Mouse (Mus musculus) sigmoid colon, adult 10 weeks (tissue): ENCODE data around the gene Klhl11. TPM values are rescaled to one million over a fixed set of nuclear protein-coding genes. Genes with fewer than 3 reads are reported as not detected.

ENCODE experiments used
- polyA plus RNA-seq: library from polyadenylated mRNA; stranded (reverse); fragments of 350-450 nt; fragmentation: Illumina TruSeq; extraction: RNeasy Lipid Tissue Mini Kit (QIAGEN cat#74804); gene quantifications from one replicate; pipeline ENCODE4 v1.2.3, GENCODE M21; 2014; ENCODE audit warnings: low read depth, low replicate concordance

The Klhl11 gene
- polyA plus RNA-seq, result 5.7 TPM

GRCm38 (mm10) chr11:100472197-100472934, at the start of gene Klhl11:
Klhl11 (minus strand) TSS chr11:100472741.

GRCm38 (mm10) chr11:100441797-100442196, 30.7 kb downstream of the Klhl11 start, which contains the start of the genes Nt5c3b and Klhl10:
Nt5c3b (minus strand) TSS chr11:100441808.
Klhl10 (plus strand) TSS chr11:100441917.

GRCm38 (mm10) chr11:100414914-100415822, 57.4 kb downstream of the Klhl11 start, which contains the start of gene Fkbp10:
Fkbp10 (plus strand) TSS chr11:100415697.

GRCm38 (mm10) chr11:100414021-100414913, 58.3 kb downstream of the Klhl11 start, which contains the start of gene P3h4:
P3h4 (minus strand) TSS chr11:100414836.

Other genes with a start within 250 kb of the Klhl11 start
- not detected for gene Krt16, start 223.8 kb downstream of the Klhl11 start, polyA plus RNA-seq
- not detected for gene Krt17, start 211.7 kb downstream of the Klhl11 start, polyA plus RNA-seq
- not detected for gene Krt42, start 202.9 kb downstream of the Klhl11 start, polyA plus RNA-seq
- 1,895 TPM for gene Eif1, start 152.9 kb downstream of the Klhl11 start, polyA plus RNA-seq
- gene Gast, start 138.3 kb downstream of the Klhl11 start, polyA plus RNA-seq, result not detected
- 0.54 TPM for gene Hap1, start 116.6 kb downstream of the Klhl11 start, polyA plus RNA-seq
- gene Jup, start 75.0 kb downstream of the Klhl11 start, polyA plus RNA-seq, result 5.2 TPM
- gene P3h4, start 57.9 kb downstream of the Klhl11 start, polyA plus RNA-seq, result 0.88 TPM
- 0.66 TPM for gene Fkbp10, start 57.0 kb downstream of the Klhl11 start, polyA plus RNA-seq
- 7.8 TPM for gene Nt5c3b, start 30.9 kb downstream of the Klhl11 start, polyA plus RNA-seq
- gene Klhl10, start 30.8 kb downstream of the Klhl11 start, polyA plus RNA-seq, result 0.69 TPM
- 137 TPM for gene Acly, start 55.3 kb upstream of the Klhl11 start, polyA plus RNA-seq
- gene Ttc25, start 72.9 kb upstream of the Klhl11 start, polyA plus RNA-seq, result 0.41 TPM
- 7.9 TPM for gene Cnp, start 102.2 kb upstream of the Klhl11 start, polyA plus RNA-seq
- 7.5 TPM for gene Nkiras2, start 146.5 kb upstream of the Klhl11 start, polyA plus RNA-seq
- 227 TPM for gene Dnajc7, start 147.4 kb upstream of the Klhl11 start, polyA plus RNA-seq
- gene Zfp385c, start 219.7 kb upstream of the Klhl11 start, polyA plus RNA-seq, result not detected
- 4.0 TPM for gene Dhx58, start 231.5 kb upstream of the Klhl11 start, polyA plus RNA-seq
- gene Kat2a, start 239.7 kb upstream of the Klhl11 start, polyA plus RNA-seq, result 1.7 TPM
- gene Hspb9, start 241.1 kb upstream of the Klhl11 start, polyA plus RNA-seq, result not detected